Mouse (Mus musculus) midbrain, embryonic 11.5 days (tissue): Measurements from ENCODE around the gene Gm4969. TPM values are rescaled to one million over a fixed set of nuclear protein-coding genes. Genes with fewer than 3 reads are reported as not detected.

ENCODE experiments used
- ATAC-seq: fragments of 200-750 bp; cut with Nextera tagmentation; 2 replicates; pipeline ENCODE4 v1.8.0; 2017; ENCODE audit warnings: moderate TSS enrichment, moderate library complexity; ENCODE audit not compliant: low FRiP score
- DNase-seq: peaks from one replicate; pipeline ENCODE4 v3.0.0; 2015; ENCODE audit warnings: low spot score; ENCODE audit errors: missing footprints
- H3K27ac ChIP-seq: fragments of 300-500 bp; sonication (generic); 2 replicates; pipeline ENCODE4 v1.5.1; 2014; ENCODE audit warnings: low read depth, low read length
- H3K27me3 ChIP-seq: fragments of 300-500 bp; sonication (generic); 2 replicates; pipeline ENCODE4 v1.6.1; 2014; ENCODE audit warnings: mild to moderate bottlenecking, low read length, moderate library complexity, mixed read lengths; ENCODE audit not compliant: control insufficient read depth, insufficient read depth
- H3K36me3 ChIP-seq: fragments of 300-500 bp; sonication (generic); 2 replicates; pipeline ENCODE4 v1.6.1; 2014; ENCODE audit warnings: mild to moderate bottlenecking, low read length, moderate library complexity, mixed read lengths; ENCODE audit not compliant: control insufficient read depth, insufficient read depth
- H3K4me1 ChIP-seq: fragments of 300-500 bp; sonication (generic); 2 replicates; pipeline ENCODE4 v1.6.1; 2014; ENCODE audit warnings: low read length; ENCODE audit not compliant: control insufficient read depth, insufficient read depth
- H3K4me2 ChIP-seq: fragments of 300-500 bp; sonication (generic); 2 replicates; pipeline ENCODE4 v1.6.1; 2014; ENCODE audit warnings: mild to moderate bottlenecking, moderate library complexity
- H3K4me3 ChIP-seq: fragments of 300-500 bp; sonication (generic); 2 replicates; pipeline ENCODE4 v1.5.1; 2014; ENCODE audit warnings: low read depth, low read length
- H3K9ac ChIP-seq: fragments of 300-500 bp; sonication (generic); 2 replicates; pipeline ENCODE4 v1.6.1; 2014; ENCODE audit warnings: low read length
- H3K9me3 ChIP-seq: fragments of 300-500 bp; sonication (generic); 2 replicates; pipeline ENCODE4 v1.6.1; 2016; ENCODE audit warnings: low read length; ENCODE audit not compliant: control insufficient read depth
- WGBS: fragments of 180-500 bp; shearing (Covaris S2); extraction: QIAGEN DNeasy Blood & Tissue Kit; methylation state at CpG from one replicate; pipeline ENCODE4 v1.1.7; 2014; 5-methylcytosine and 5-hydroxymethylcytosine counted together
- polyA plus RNA-seq: library from polyadenylated mRNA; unstranded; fragments of >200 nt; fragmentation: Nextera tagmentation; extraction: Ambion mirVana; gene quantifications from 2 replicates; pipeline ENCODE4 v1.2.1, GENCODE M21; 2014

Gm4969 gene
- polyA plus RNA-seq, 1 experiment from 2014 or later = 0.46 TPM

DNA sequence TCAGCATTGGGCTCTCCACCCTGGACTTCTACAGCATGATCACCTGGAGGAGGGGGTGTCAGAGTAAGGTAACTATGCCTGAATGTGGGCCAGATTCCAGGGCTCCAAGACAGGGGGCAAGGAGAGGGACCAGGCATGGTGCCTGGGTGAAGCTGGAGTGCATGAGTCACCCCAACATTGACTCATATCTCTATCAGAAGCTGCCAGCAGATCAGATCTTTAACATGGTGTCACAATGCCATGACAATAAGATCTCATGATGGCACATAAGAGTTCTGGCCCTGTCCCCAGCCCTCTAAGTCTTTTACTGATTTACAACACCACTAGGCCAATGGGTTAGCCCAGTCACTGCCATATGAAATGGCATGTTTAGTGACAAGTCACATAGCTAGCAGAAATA, 14.4 kb downstream of the Gm4969 start:
- no peaks in the 10 kb centered on the region for H3K9me3 ChIP-seq
- H3K27me3 ChIP-seq = no peaks in the 10 kb centered on the region
- no peak overlapping the region for H3K4me3 ChIP-seq
- ATAC-seq (no peak), DNase-seq (no peak)
- H3K4me2 ChIP-seq = no peak overlapping the region
- no peak overlapping the region for H3K9ac ChIP-seq
- no peaks in the 10 kb centered on the region for H3K36me3 ChIP-seq
- no peaks in the 10 kb centered on the region for H3K4me1 ChIP-seq
- H3K27ac ChIP-seq = no peak overlapping the region

- no peak for ATAC-seq
- no peak for DNase-seq
- no peaks in the 10 kb centered on the region for H3K27me3 ChIP-seq
- no peak overlapping the region for H3K9ac ChIP-seq
- no peaks in the 10 kb centered on the region for H3K9me3 ChIP-seq
- H3K27ac ChIP-seq = no peak overlapping the region
- no peak overlapping the region for H3K4me2 ChIP-seq
- 77% methylated on average over 1 of the region's 1 CpGs for WGBS
- peaks cover 17% of the 10 kb centered on the region for H3K4me1 ChIP-seq
- no peak overlapping the region for H3K4me3 ChIP-seq
- H3K36me3 ChIP-seq = no peaks in the 10 kb centered on the region; the same call in 1 of the 2 replicates
Measured at GRCm38 (mm10) chr7:19100290-19100689, 17.9 kb downstream of the Gm4969 start.

- no peak overlapping the region for H3K9ac ChIP-seq
- H3K36me3 ChIP-seq = no peaks in the 10 kb centered on the region; the same call in 1 of the 2 replicates
- 57% methylated on average over 7 of the region's 7 CpGs for WGBS
- no peak overlapping the region for H3K4me3 ChIP-seq
- ATAC-seq = no peak
- no peak overlapping the region for H3K27ac ChIP-seq
- H3K4me1 ChIP-seq = peaks cover 17% of the 10 kb centered on the region
- H3K4me2 ChIP-seq = no peak overlapping the region
- H3K9me3 ChIP-seq = no peaks in the 10 kb centered on the region
- no peak for DNase-seq
- no peaks in the 10 kb centered on the region for H3K27me3 ChIP-seq
Measured at GRCm38 (mm10) chr7:19098811-19099210, 19.4 kb downstream of the Gm4969 start.

- Histone ChIP-seq H3K27me3 (no peaks in the 10 kb centered on the region), H3K9me3 (no peaks in the 10 kb centered on the region), H3K4me1 (peaks cover 23% of the 10 kb centered on the region), H3K9ac (no peak overlapping the region), H3K36me3 (no peaks in the 10 kb centered on the region; the same call in 1 of the 2 replicates), H3K4me3 (no peak overlapping the region), H3K27ac (no peak overlapping the region), H3K4me2 (no peak overlapping the region)
- DNase-seq (no peak), ATAC-seq (no peak)
Measured at GRCm38 (mm10) chr7:19097863-19098262, 20.3 kb downstream of the Gm4969 start.

DNA sequence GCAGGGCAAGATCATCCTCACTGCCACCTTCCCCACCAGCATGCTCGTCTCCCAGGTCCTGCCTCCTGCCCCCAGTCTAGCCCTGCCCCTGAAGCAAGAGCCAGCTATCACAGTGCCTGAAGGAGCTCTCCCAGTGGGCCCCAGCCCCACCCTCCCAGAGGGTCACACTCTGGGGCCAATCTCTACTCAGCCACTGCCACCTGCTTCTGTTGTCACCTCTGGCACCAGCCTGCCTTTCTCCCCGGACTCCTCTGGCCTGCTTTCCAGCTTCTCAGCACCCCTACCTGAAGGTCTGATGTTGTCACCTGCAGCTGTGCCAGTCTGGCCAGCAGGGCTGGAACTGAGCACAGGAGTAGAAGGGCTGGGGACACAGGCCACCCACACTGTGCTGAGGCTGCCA, 21.0 kb downstream of the Gm4969 start:
- no peaks in the 10 kb centered on the region for H3K9me3 ChIP-seq
- ATAC-seq (no peak), DNase-seq (no peak)
- no peak overlapping the region for H3K4me3 ChIP-seq
- no peaks in the 10 kb centered on the region; the same call in 1 of the 2 replicates for H3K36me3 ChIP-seq
- H3K4me2 ChIP-seq = peak overlapping the region; percentile 95; the same call in 1 of the 2 replicates
- H3K27ac ChIP-seq = no peak overlapping the region
- peaks cover 30% of the 10 kb centered on the region for H3K4me1 ChIP-seq
- 76% methylated on average over 2 of the region's 2 CpGs for WGBS
- no peak overlapping the region for H3K9ac ChIP-seq
- no peaks in the 10 kb centered on the region for H3K27me3 ChIP-seq

- Histone ChIP-seq H3K4me3 (peak overlapping the region; percentile 73), H3K9ac (peak overlapping the region; percentile 89), H3K27ac (no peak overlapping the region), H3K4me2 (peak overlapping the region; percentile 95), H3K4me1 (peaks cover 37% of the 10 kb centered on the region), H3K36me3 (peaks cover 4% of the 10 kb centered on the region), H3K9me3 (no peaks in the 10 kb centered on the region), H3K27me3 (peaks cover 5% of the 10 kb centered on the region; the same call in 1 of the 2 replicates)
- WGBS = 53% methylated on average over 5 of the region's 5 CpGs
- DNase-seq (no peak), ATAC-seq (no peak)
Measured at GRCm38 (mm10) chr7:19096421-19096976, 21.7 kb downstream of the Gm4969 start.

GRCm38 (mm10) chr7:19095751-19096110, 22.4 kb downstream of the Gm4969 start:
- H3K27ac ChIP-seq = no peak overlapping the region
- ATAC-seq = no peak
- H3K9me3 ChIP-seq = no peaks in the 10 kb centered on the region
- peak overlapping the region; percentile 89 for H3K9ac ChIP-seq
- peak overlapping the region; percentile 73 for H3K4me3 ChIP-seq
- peaks cover 7% of the 10 kb centered on the region for H3K36me3 ChIP-seq
- H3K4me2 ChIP-seq = peak overlapping the region; percentile 95
- peaks cover 12% of the 10 kb centered on the region; the same call in 1 of the 2 replicates for H3K27me3 ChIP-seq
- under 1% methylated on average over 19 of the region's 19 CpGs for WGBS
- peak; percentile 95 for DNase-seq
- peaks cover 39% of the 10 kb centered on the region for H3K4me1 ChIP-seq

DNA sequence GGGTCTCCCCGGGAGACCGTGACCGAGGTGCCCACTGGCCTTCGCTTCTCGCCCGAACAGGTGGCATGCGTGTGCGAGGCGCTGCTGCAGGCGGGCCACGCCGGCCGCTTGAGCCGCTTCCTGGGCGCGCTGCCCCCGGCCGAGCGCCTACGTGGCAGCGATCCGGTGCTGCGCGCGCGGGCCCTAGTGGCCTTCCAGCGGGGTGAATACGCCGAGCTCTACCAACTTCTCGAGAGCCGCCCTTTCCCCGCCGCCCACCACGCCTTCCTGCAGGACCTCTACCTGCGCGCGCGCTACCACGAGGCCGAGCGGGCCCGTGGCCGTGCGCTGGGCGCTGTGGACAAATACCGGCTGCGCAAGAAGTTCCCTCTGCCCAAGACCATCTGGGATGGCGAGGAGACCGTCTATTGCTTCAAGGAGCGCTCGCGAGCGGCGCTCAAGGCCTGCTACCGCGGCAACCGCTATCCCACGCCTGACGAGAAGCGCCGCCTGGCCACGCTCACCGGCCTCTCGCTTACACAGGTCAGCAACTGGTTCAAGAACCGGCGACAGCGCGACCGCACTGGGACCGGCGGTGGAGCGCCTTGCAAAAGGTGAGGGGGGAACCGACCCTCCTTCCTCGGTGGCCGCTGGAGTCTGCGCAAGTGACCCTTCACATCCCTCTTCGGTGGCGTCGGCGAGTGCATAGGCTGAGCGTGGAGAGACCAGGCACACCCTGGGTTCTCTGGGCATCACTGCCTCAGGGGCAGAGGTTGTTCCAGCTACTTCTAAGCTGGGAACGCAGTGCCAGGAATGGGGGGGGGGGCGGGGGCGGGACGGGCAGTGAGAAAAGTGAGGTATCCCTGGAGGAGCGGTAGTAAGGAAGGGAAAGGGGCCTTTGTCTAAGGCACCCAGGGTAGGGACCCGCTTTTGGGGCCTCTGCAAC, 23.1 kb downstream of the Gm4969 start:
- peaks cover 7% of the 10 kb centered on the region for H3K36me3 ChIP-seq
- H3K9ac ChIP-seq = peak overlapping the region; percentile 89
- peak overlapping the region; percentile 73 for H3K4me3 ChIP-seq
- peak overlapping the region; percentile 90 for H3K27ac ChIP-seq
- no peak for ATAC-seq
- peaks cover 14% of the 10 kb centered on the region; the same call in 1 of the 2 replicates for H3K27me3 ChIP-seq
- H3K9me3 ChIP-seq = no peaks in the 10 kb centered on the region
- peak; percentile 97 for DNase-seq
- WGBS = under 1% methylated on average over 68 of the region's 87 CpGs
- peak overlapping the region; percentile 95 for H3K4me2 ChIP-seq
- H3K4me1 ChIP-seq = peaks cover 39% of the 10 kb centered on the region

GRCm38 (mm10) chr7:19094471-19094825, 23.7 kb downstream of the Gm4969 start, which contains the start of gene Six5:
TSS of gene Six5 (plus strand) at chr7:19094594.
- Histone ChIP-seq H3K9me3 (no peaks in the 10 kb centered on the region), H3K4me3 (peak within 1 kb of the TSS; percentile 73), H3K27me3 (peaks cover 14% of the 10 kb centered on the region; the same call in 1 of the 2 replicates), H3K4me1 (peaks cover 39% of the 10 kb centered on the region), H3K36me3 (peaks cover 7% of the 10 kb centered on the region), H3K9ac (peak within 1 kb of the TSS; percentile 89), H3K4me2 (peak within 1 kb of the TSS; percentile 95), H3K27ac (peak within 1 kb of the TSS; percentile 90)
- DNase-seq (no peak), ATAC-seq (no peak)
- WGBS = under 1% methylated on average over 27 of the region's 36 CpGs
